Mouse (Mus musculus) intestine, postnatal 0 days (tissue): ENCODE data around the gene Mad1l1. TPM values are rescaled to one million over a fixed set of nuclear protein-coding genes. Genes with fewer than 3 reads are reported as not detected.

Experiments
- ATAC-seq: fragments of 200-750 bp; cut with Nextera tagmentation; 2 replicates; pipeline ENCODE4 v1.8.0; 2017; ENCODE audit warnings: mild to moderate bottlenecking, moderate TSS enrichment, moderate library complexity
- H3K27ac ChIP-seq: fragments of 300-500 bp; sonication (generic); 2 replicates; pipeline ENCODE4 v1.5.1; 2014; ENCODE audit warnings: mild to moderate bottlenecking, low read depth, low read length, moderate library complexity
- H3K27me3 ChIP-seq: fragments of 300-500 bp; sonication (generic); replicated peaks from 2 replicates; pipeline ENCODE4 v1.6.1; 2014; ENCODE audit warnings: low read length, mixed read lengths; ENCODE audit not compliant: control insufficient read depth, insufficient read depth
- H3K36me3 ChIP-seq: fragments of 300-500 bp; sonication (generic); 2 replicates; pipeline ENCODE4 v1.6.1; 2014; ENCODE audit warnings: mild to moderate bottlenecking, moderate library complexity; ENCODE audit not compliant: control insufficient read depth, insufficient read depth
- H3K4me1 ChIP-seq: fragments of 300-500 bp; sonication (generic); replicated peaks from 2 replicates; pipeline ENCODE4 v1.6.1; 2014; ENCODE audit warnings: antibody characterized with exemption, low read length, mixed read lengths; ENCODE audit not compliant: control insufficient read depth, insufficient read depth
- H3K4me2 ChIP-seq: fragments of 300-500 bp; sonication (generic); replicated peaks from 2 replicates; pipeline ENCODE4 v1.6.1; 2014; ENCODE audit warnings: low read depth, mild to moderate bottlenecking, moderate library complexity
- H3K4me3 ChIP-seq: fragments of 300-500 bp; sonication (generic); 2 replicates; pipeline ENCODE4 v1.5.1; 2014; ENCODE audit warnings: low read depth, low read length
- H3K9ac ChIP-seq: fragments of 300-500 bp; sonication (generic); 2 replicates; pipeline ENCODE4 v1.6.1; 2014; ENCODE audit warnings: mild to moderate bottlenecking, low read depth, low read length
- H3K9me3 ChIP-seq: fragments of 300-500 bp; sonication (generic); 2 replicates; pipeline ENCODE4 v1.6.1; 2016; ENCODE audit warnings: mixed run types; ENCODE audit not compliant: control insufficient read depth
- CTCF ChIP-seq: sonication (generic); IDR thresholded peaks from 2 replicates; pipeline ENCODE4 v1.5.1; 2016; ENCODE audit warnings: low read depth, mild to moderate bottlenecking, control low read depth, antibody characterized with exemption, moderate library complexity
- WGBS: fragments of 180-500 bp; shearing (Covaris S2); extraction: QIAGEN DNeasy Blood & Tissue Kit; methylation state at CpG from one replicate; pipeline ENCODE4 v1.1.7; 2014; 5-methylcytosine and 5-hydroxymethylcytosine counted together
- polyA plus RNA-seq: library from polyadenylated mRNA; unstranded; fragments of >200 nt; fragmentation: Nextera tagmentation; extraction: Ambion mirVana; gene quantifications from 2 replicates; pipeline ENCODE4 v1.2.1, GENCODE M21; 2015

The Mad1l1 gene
- polyA plus RNA-seq, 1 experiment from 2014 or later, result 10.3 TPM

- H3K4me2 ChIP-seq, result no peak overlapping the region
- no peaks in the 10 kb centered on the region for H3K4me1 ChIP-seq
- TF ChIP-seq CTCF, result peak; percentile 18; the same call in 1 of the 2 replicates
- H3K36me3 ChIP-seq, result no peaks in the 10 kb centered on the region; the same call in 1 of the 2 replicates
- no peaks in the 10 kb centered on the region for H3K9me3 ChIP-seq
- no peak overlapping the region for H3K9ac ChIP-seq
- 84% methylated on average over 3 of the region's 3 CpGs for WGBS
- H3K27me3 ChIP-seq, result no peaks in the 10 kb centered on the region
- ATAC-seq, result no peak
- H3K4me3 ChIP-seq, result no peak overlapping the region
- no peak overlapping the region for H3K27ac ChIP-seq
These were observed 71.0 kb downstream of the Mad1l1 start for GRCm38 (mm10) chr5:140250370-140250769.

- H3K9ac ChIP-seq, result no peak overlapping the region
- no peak overlapping the region for H3K4me2 ChIP-seq
- no peaks in the 10 kb centered on the region; the same call in 1 of the 2 replicates for H3K36me3 ChIP-seq
- H3K4me1 ChIP-seq, result no peaks in the 10 kb centered on the region
- no peak overlapping the region for H3K27ac ChIP-seq
- WGBS, result 84% methylated on average over 6 of the region's 6 CpGs
- H3K9me3 ChIP-seq, result no peaks in the 10 kb centered on the region
- no peak overlapping the region for H3K4me3 ChIP-seq
- no peaks in the 10 kb centered on the region for H3K27me3 ChIP-seq
- TF ChIP-seq CTCF, result no peak
- no peak for ATAC-seq
These were observed 71.8 kb downstream of the Mad1l1 start for GRCm38 (mm10) chr5:140249359-140250062.

DNA sequence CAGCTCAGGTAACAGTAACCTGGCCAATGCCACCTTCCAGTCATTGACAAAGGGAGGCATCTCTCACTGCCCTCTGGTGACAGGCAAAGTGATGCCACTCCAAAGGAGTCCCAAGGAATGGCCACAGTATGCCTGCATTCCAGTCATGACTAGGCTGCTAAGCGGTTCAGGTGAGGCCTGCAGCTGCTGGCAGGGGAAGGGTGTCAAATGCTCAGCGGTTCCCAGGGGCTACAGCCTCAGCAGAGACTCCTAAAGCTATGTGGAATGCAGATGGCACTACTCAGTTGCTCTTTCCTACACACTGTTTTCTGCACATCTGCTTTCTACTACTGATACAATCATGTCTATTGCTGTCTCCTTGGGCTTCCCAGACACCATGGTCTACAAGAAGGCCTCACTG lies 73.3 kb downstream of the Mad1l1 start:
- TF ChIP-seq CTCF, result peak; percentile 32

GRCm38 (mm10) chr5:140240235-140240634 lies 81.1 kb downstream of the Mad1l1 start:
- ATAC-seq, result no peak
- TF ChIP-seq CTCF, result no peak
- Histone ChIP-seq H3K4me1 (no peaks in the 10 kb centered on the region), H3K9me3 (no peaks in the 10 kb centered on the region), H3K9ac (no peak overlapping the region), H3K36me3 (no peaks in the 10 kb centered on the region), H3K4me2 (no peak overlapping the region), H3K27ac (no peak overlapping the region), H3K27me3 (no peaks in the 10 kb centered on the region), H3K4me3 (no peak overlapping the region)
- 96% methylated on average over 3 of the region's 3 CpGs for WGBS

More for the DNA sequence above, 73.3 kb downstream of the Mad1l1 start:
- Histone ChIP-seq H3K36me3 (no peaks in the 10 kb centered on the region; the same call in 1 of the 2 replicates), H3K27me3 (no peaks in the 10 kb centered on the region), H3K4me1 (no peaks in the 10 kb centered on the region), H3K9me3 (no peaks in the 10 kb centered on the region), H3K27ac (no peak overlapping the region), H3K9ac (no peak overlapping the region), H3K4me2 (no peak overlapping the region), H3K4me3 (no peak overlapping the region)
- no peak for ATAC-seq
- WGBS, result 66% methylated on average over 2 of the region's 2 CpGs

- Histone ChIP-seq H3K4me3 (no peak overlapping the region), H3K27me3 (no peaks in the 10 kb centered on the region), H3K4me1 (no peaks in the 10 kb centered on the region), H3K9me3 (no peaks in the 10 kb centered on the region), H3K9ac (no peak overlapping the region), H3K4me2 (no peak overlapping the region), H3K36me3 (no peaks in the 10 kb centered on the region), H3K27ac (no peak overlapping the region)
- TF ChIP-seq CTCF, result no peak
- no peak for ATAC-seq
- 73% methylated on average over 3 of the region's 3 CpGs for WGBS
These were observed 82.5 kb downstream of the Mad1l1 start for GRCm38 (mm10) chr5:140238880-140239279.

- WGBS, result 83% methylated on average over 6 of the region's 6 CpGs
- no peak overlapping the region for H3K9ac ChIP-seq
- no peaks in the 10 kb centered on the region for H3K9me3 ChIP-seq
- ATAC-seq, result no peak
- H3K27me3 ChIP-seq, result no peaks in the 10 kb centered on the region
- no peaks in the 10 kb centered on the region for H3K4me1 ChIP-seq
- no peak for TF ChIP-seq CTCF
- H3K4me2 ChIP-seq, result no peak overlapping the region
- H3K36me3 ChIP-seq, result no peaks in the 10 kb centered on the region
- H3K4me3 ChIP-seq, result no peak overlapping the region
- H3K27ac ChIP-seq, result no peak overlapping the region
These were observed 90.5 kb downstream of the Mad1l1 start for GRCm38 (mm10) chr5:140230818-140231217.
